Mouse (Mus musculus) splenic B cell, adult 2 months (primary cell): ENCODE data around the gene Ttc24.

Experiments
- DNase-seq: peaks from one replicate; pipeline ENCODE4 v3.0.0-alpha.2; 2011; ENCODE audit warnings: low read depth, low spot score
- H3K27me3 ChIP-seq: 2 replicates; pipeline ENCODE4 v1.6.1; 2012; ENCODE audit warnings: mild to moderate bottlenecking, low read length, moderate library complexity, mixed read lengths; ENCODE audit not compliant: control insufficient read depth, poor library complexity, insufficient read depth, severe bottlenecking
- H3K36me3 ChIP-seq: 2 replicates; pipeline ENCODE4 v1.6.1; 2012; ENCODE audit warnings: mild to moderate bottlenecking, low read length, moderate library complexity, mixed read lengths; ENCODE audit not compliant: control insufficient read depth, poor library complexity, insufficient read depth, severe bottlenecking

Ttc24 gene

GRCm38 (mm10) chr3:88090616-88091015 is 12.5 kb upstream of the Ttc24 start:
- no peaks in the 10 kb centered on the region for H3K36me3 ChIP-seq
- DNase-seq: no peak
- H3K27me3 ChIP-seq: no peaks in the 10 kb centered on the region

DNA sequence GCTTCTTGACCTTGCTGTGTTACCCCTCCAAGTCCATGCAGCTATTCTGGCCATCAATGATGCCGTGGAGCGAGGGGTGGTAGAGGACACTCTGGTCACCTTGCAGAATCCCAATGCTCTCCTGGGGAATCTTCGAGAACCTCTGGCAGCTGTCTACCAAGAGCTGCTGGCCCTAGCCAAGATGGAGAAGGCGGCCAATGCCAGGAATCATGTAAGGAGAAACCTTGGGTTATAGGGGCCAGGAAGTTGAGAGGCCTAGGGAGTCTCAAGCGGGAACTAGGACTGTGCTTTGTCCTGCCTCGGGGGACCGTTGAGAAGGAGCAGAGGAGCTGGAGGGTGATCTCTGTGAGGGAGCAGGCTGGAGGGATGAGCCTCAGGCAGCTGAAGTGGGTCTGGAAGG is 12.0 kb upstream of the Ttc24 start:
- H3K36me3 ChIP-seq: no peaks in the 10 kb centered on the region
- no peaks in the 10 kb centered on the region for H3K27me3 ChIP-seq
- no peak for DNase-seq

DNA sequence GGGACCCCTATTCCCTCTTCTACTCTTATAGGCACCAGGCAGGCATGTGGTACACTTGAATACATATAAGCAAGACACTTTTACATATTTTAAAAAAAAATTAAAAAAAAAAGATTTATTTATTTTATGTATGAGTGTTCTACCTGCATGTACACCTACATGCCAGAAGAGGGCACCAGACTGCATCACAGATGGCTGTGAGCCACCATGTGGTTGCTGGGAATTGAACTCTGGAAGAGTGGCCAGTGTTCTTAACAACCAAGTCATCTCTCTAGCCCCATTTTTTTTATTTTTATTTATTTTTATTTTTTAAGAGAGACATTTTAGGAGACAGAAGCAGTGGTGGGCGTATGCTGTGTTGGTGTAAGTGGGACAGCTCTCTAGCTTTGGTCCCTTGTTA is 9.6 kb upstream of the Ttc24 start:
- no peaks in the 10 kb centered on the region for H3K36me3 ChIP-seq
- DNase-seq: peak; percentile 68
- H3K27me3 ChIP-seq: no peaks in the 10 kb centered on the region

DNA sequence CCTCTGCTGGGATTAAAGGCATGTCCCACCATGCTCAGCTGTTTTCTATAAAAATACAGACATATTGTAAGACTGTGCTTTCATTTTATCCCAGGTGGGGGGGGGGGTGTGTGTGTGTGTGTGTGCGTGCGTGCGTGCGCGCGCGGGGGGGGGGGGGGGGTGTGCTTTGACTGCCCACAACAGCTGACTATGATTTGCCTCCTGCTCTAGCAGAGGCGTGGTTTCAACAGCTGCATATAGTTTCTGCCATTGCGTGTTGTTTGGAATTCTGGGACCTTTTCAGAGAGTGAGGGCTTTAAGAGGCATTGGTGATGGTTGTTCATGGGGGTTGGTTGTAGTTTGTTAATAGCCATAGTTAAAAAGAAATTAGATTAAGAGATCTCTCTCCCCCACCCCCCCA is 7.4 kb upstream of the Ttc24 start:
- H3K27me3 ChIP-seq: no peaks in the 10 kb centered on the region
- DNase-seq: no peak
- no peaks in the 10 kb centered on the region for H3K36me3 ChIP-seq

GRCm38 (mm10) chr3:88084001-88084400 is 5.9 kb upstream of the Ttc24 start:
- H3K27me3 ChIP-seq: no peaks in the 10 kb centered on the region
- DNase-seq: no peak

DNA sequence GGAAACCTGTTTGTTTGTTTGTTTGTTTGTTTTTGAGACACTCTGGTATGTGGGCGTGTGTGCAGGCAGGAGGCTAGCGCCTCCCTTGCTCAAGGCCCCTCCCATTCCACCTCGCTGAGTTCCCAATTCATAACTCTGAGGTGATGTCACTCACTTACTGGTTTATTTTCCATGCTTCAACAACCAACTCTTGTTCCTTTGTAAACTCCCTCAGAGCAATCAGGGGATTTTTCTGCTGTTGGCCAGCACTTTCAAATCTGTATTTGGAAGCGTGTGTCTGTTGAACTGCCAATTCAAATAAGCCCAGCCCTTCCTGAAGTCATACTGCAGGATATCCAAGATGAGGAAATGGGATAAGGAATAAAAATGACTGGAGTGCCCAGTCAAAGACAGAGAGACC is 4.6 kb upstream of the Ttc24 start:
- DNase-seq: peak; percentile 65
- H3K27me3 ChIP-seq: no peaks in the 10 kb centered on the region

More at GRCm38 (mm10) chr3:88084001-88084400, 5.9 kb upstream of the Ttc24 start:
- H3K36me3 ChIP-seq: no peaks in the 10 kb centered on the region

DNA sequence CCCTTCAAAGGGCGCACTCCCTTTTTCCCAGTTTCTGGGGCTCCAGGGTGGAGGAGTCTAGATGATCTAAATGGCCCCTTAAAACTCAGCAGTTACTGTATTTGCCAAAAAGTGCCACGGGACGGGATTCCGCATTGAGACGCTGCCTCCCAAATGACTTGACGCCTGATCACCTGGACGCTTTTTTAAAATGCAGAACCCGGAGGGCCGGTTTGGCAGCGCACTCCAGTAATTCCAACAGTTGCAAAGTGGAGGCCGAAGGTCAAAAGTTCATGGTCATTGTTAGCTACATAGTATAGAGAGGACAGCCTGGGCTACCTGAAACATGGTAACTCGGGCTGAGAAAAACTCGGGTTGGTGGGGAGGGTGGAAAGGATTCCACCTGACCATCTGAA is 4.1 kb upstream of the Ttc24 start:
- DNase-seq: no peak
- H3K36me3 ChIP-seq: no peaks in the 10 kb centered on the region
- H3K27me3 ChIP-seq: no peaks in the 10 kb centered on the region

More for the DNA sequence above, 4.6 kb upstream of the Ttc24 start:
- no peaks in the 10 kb centered on the region for H3K36me3 ChIP-seq

- H3K36me3 ChIP-seq: no peaks in the 10 kb centered on the region
- peak; percentile 89 for DNase-seq
- no peaks in the 10 kb centered on the region for H3K27me3 ChIP-seq
These were observed 3.5 kb upstream of the Ttc24 start, which contains the start of gene Iqgap3 for GRCm38 (mm10) chr3:88081345-88082223. Gene Iqgap3, plus strand, starts transcription at chr3:88081971.

DNA sequence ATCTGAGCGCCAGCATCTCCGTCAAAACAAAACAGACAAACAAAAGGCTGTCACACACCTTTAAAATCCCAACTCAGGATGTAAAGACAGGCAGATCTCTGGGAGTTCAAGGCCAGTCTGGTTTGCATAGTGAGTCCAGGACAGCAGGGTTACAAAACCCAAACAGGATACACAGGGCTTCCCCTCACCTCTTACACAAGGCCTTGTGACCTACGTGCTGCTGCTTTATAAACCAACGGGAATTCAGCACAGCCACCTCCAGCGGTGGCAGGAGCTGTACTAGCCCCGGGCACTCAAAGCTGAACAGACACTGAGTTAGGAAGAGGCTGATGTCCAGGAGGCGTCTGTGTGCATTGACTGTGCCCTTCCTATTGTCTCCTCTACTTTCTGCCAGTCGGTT is 663 bp downstream of the Ttc24 start:
- DNase-seq: no peak
- Histone ChIP-seq H3K36me3 (no peaks in the 10 kb centered on the region), H3K27me3 (no peaks in the 10 kb centered on the region)

GRCm38 (mm10) chr3:88074766-88075165 is 3.3 kb downstream of the Ttc24 start:
- no peaks in the 10 kb centered on the region for H3K27me3 ChIP-seq
- H3K36me3 ChIP-seq: no peaks in the 10 kb centered on the region
- no peak for DNase-seq

- Histone ChIP-seq H3K27me3 (no peaks in the 10 kb centered on the region), H3K36me3 (no peaks in the 10 kb centered on the region)
- DNase-seq: no peak
These were observed 3.8 kb downstream of the Ttc24 start for GRCm38 (mm10) chr3:88074351-88074750.

GRCm38 (mm10) chr3:88073631-88074030 is 4.5 kb downstream of the Ttc24 start:
- H3K36me3 ChIP-seq: no peaks in the 10 kb centered on the region
- no peaks in the 10 kb centered on the region for H3K27me3 ChIP-seq

DNA sequence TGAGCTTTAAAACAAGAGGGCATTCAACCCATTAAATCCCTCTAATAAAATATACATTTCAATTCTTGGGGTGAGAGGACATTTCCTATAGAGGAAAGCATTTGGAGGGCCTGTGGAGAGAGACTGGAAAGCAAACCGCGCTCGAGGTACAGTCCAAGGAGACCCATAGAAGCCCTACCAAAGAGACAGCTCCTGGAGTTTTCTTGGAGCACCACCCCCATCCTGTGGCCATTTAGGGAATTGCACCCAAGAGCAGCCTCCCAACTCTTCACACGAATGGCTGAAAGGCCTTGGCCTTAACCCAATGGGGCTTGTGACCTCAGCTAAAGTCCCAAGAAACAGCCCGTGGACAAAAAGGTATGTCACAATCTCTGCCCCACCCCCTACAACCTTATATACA is 6.3 kb downstream of the Ttc24 start:
- H3K36me3 ChIP-seq: no peaks in the 10 kb centered on the region
- DNase-seq: peak; percentile 86
- no peaks in the 10 kb centered on the region for H3K27me3 ChIP-seq

More at GRCm38 (mm10) chr3:88073631-88074030, 4.5 kb downstream of the Ttc24 start:
- no peak for DNase-seq

GRCm38 (mm10) chr3:88068386-88068785 is 9.7 kb downstream of the Ttc24 start:
- DNase-seq: no peak
- Histone ChIP-seq H3K27me3 (no peaks in the 10 kb centered on the region), H3K36me3 (no peaks in the 10 kb centered on the region)

GRCm38 (mm10) chr3:88057902-88058696 is 20.0 kb downstream of the Ttc24 start, which contains the start of gene Naxe:
Gene Naxe, minus strand, starts transcription at chr3:88058495.
- Histone ChIP-seq H3K27me3 (no peaks in the 10 kb centered on the region), H3K36me3 (peaks cover 2% of the 10 kb centered on the region)
- DNase-seq: peak; percentile 91
